Mouse (Mus musculus) T-cell, adult 2 months (primary cell): ENCODE data around the gene Nbl1.

Experiments used
- DNase-seq: peaks from one replicate; pipeline ENCODE4 v3.0.0; 2022; ENCODE audit warnings: low spot score

The Nbl1 gene

DNA sequence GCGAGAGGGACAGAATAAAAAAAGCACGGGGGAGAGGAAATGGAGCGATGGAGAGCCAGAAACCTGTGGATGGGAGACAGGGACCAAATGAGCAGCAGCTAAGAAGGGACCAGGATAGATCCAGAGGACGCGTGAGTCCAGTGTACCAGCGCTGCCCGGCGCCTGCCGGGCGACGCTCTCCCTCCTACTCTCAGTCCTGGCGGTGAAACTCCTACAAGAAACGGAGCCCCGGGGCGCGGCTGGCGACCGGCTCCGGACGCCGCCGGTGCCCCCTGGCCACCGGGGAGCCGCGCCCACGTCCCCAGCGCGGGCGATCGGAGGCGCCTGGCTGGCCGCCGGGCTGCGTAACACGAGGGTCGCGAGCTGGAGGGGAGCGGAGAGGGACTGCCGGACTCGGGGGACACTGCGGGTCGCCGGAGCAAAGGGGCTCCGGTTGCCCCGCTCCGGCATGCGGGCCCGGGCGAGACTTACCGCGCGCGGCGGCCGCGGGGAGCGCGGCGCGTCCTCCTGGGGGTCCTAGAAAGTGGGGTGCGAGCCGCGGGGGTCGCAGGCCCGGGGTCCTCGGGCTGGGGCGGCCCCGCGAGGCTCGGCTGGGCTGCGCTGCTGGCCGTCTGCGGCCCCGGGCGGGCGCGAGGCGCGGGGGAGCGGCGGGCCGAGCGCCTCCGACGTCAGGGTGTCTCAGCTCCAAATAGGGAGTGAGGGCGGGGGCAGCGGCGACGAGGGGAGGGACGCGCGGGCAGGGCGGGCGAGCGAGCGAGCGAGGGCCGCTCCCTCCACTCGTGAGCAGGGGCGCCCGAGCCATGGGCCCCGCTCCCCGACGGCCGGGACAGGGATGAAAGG, at the start of gene Nbl1:
Gene Nbl1, minus strand, starts transcription at position 638 of the 840 bp plus-strand sequence.
- no peak for DNase-seq

DNA sequence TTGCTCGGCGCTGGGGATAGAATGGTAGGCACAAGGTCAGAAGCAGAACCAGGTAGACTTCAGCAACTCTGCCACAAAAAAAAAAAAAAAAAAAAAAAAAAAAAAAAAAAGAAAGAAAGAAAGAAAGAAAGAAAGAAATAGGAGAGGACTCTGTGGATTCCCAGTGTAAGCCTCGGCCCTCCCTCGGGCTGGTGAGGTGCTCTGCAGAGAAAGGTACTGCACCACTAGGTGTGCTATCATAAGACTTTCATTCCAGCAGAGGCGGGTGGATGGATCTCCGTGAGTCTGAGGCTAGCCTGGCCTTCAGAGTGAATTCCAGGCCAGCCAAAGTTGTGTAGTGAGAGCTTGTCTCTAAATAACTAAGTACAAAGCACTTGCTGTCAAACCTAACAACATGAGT, 49.0 kb upstream of the Nbl1 start:
- no peak for DNase-seq

DNA sequence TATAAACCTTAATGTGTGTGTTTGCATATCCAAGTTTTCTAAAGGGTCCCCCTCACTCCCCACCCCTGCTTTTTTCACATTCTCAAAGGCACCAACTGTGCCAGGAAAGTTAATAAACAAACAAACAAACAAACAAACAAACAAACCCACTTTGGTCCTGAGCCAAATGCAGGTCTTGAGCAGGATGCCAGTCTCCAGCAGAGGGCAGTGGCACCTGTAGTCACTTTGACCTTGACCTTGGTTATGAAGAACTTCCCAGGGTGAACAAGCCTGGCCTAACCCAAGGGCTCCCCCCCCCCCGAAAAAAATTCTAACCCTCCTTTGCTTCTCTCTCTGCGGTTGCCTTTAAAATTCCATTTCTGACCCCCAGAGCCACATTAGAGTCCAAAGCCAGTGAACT, 47.5 kb upstream of the Nbl1 start:
- no peak for DNase-seq

DNA sequence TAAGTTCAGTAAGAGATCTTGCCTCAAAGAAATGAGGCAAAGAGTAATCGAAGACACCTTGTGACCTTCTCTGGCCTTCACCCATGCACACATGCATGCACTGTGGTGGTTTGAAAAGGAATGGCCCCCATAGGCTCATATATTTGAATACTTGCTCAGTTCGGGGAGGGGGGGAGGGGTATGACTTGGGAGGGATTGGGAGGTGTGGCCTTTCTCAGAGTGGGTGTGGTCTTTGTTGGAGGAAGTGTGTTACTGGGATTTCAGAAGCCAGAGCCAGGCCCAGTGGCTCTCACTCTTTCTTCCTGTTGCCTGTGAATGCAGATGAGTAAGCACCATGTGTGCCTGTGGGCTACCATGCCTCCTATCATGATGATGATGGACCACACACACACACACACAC, 43.2 kb upstream of the Nbl1 start:
- no peak for DNase-seq

DNA sequence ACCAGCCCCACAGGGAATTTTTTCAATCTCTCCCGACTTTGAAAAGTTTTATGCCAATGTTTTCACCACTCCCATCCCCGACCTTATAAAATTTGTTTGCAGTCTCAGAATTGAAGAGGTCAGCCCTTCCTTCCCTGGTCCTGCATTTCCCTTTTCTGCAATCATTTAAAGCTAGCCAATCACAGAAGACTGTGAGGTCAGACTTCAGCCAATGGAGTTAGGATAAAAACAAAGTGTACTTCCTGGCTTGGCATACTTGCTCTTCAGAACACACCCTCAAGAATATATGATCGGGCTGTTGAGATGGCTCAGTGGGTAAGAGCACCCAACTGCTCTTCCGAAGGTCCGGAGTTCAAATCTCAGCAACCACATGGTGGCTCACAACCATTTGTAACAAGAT, 40.3 kb upstream of the Nbl1 start:
- no peak for DNase-seq

DNA sequence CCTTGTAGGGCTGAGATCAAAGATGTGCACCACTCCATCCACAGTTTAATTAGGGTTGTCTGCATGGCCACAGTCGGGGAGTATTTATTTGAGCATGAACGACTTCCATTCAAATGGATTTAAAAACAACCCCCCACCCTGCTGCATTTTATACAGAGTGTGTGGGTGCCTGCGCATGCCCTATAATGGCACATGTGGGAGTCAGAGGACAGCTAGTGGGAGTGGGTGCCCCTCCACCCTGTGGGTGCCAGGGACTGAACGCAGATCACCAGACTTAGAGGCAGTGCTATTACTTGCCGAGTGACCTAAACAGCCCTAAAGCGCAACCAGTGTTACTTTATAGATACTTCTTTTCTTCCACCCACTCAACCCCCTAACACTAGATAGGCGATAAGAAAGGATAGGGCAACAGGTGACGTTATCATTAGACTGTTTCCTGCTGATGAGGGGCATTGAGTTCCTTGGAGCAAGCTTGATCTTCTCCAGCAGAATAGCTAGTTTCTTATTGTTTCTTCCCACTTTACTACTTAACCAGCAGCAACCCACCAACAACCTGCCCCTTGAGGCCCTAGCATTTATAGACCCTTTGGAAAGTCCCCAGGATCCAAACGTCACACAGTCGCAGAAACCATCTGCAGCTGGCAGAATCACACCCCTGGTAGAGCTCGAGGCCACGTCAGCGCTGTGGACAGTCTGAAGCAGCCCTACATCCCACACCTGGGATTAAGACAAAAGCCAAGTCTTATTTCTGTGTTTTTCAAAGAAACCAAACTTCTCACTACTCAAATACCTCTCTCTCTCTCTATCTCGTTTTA, 39.3 kb upstream of the Nbl1 start:
- DNase-seq, result no peak

DNA sequence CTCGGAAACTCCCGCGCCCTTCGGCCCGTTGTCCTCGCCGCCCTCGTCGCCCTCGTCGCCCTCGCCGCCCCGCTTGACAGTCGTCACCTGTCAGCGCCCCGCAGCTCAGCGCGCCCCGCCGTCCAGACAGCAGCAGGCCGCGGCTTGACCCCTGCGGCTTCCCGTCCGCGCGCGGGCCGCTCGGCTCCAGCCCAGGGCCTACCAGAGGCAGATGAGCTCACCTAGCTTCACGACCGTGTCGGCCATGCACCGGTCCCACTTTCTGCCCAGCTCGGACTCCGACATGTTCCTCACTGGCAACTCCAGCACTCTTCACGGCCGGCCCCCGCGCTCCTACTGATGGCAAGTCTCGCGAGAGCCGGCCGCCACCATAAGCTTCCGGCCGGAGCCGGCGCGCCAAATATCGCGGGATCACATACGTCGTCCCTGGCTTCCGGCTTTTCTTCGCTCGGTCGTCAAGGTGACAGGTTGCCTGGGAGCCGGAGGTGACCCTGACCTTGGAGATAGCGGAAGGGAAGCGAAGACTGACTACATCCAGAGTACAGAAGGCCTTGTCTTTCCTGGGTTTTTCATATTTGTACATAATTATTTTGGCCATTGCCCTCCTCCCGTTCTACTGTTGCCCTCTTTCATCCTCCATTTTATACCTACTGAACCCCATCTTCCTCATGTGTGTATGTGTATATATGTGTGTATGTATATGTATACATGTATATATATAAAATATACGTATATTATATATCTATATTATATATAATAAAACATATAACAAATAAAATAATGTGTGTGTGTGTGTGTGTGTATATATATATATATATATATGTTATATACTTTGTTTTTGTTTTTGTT, 38.1 kb upstream of the Nbl1 start, which contains the start of gene Minos1:
Gene Minos1, minus strand, starts transcription at position 413 of the 849 bp plus-strand sequence.
- peak; percentile 95 for DNase-seq

DNA sequence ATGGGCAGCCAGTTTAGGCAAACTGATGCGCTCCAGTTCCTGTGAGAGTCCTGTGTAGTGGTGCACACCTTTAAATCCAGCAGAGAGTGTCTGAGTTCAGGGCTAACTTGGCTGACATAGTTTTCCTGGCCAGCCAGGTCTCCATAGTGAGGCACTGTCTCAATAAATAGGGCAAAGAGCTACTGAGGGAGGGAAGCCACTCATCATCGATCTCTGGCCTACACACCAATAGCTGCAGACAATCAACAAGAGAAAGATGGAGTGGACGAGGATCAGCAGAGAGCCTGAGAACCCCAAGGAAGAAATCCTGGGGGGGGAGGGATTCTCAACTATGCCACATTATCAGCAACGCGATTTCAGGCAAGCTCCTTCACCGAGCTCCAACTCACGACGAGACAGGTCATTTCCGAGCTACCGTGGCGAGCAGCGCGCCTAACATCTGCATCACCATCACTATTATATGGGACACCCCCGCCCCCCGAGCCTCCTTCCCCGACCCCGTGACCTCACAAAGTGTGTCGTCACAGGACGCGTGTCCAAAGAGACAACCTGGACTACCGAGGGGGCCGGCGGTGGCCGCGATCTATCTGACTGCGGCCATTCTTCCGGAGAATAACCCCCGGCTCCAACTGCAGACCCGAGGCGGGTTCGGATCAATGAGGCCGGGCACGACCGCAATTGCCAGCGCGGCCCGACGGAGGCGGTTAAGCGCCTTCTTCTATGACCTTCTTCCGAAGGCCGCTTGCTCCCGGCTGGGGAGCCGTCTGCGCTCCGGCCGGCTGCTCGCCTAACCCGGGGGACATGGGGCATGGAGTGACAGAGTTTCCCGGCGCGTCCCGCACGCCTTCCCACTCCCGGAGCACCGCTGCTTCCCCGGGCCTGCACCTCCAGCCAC, 37.3 kb upstream of the Nbl1 start:
- peak; percentile 35 for DNase-seq

DNA sequence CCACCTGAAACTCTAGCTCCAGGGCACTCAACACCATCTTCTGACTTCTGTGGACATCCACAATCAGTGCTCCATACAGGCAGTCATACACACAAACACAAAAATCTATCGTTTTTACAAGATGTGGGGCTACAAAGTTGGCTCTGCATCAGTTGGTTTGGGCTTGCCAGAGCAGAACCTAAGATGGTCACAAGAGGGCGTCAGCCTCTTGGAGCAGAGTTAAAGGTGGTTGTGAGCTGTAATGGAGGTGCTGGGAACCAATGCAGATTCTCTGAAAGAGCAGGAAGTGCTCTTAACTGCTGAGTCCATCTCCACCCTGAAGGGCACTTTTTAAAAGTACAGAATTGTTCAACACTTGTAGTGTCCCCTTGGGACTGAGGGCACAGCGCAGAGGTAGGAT, 33.7 kb upstream of the Nbl1 start:
- no peak for DNase-seq

DNA sequence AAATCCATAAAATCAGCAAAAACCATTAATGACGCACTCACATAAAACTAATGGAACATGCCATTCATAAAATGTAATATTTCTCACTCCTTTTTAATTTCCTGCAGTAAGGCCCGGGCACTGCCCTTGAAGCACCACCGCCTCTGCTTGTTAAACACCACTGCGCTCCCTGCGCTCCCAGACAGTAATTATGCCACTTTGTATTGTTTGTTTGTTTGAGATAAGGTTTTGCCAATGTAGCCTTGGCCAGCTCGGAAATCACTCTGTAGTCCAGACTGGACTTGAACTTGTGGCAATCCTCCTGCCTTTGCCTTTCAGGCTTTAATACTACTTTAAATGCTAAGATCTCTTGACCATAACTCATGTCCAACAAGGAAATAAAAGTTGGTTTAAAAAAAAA, 32.1 kb upstream of the Nbl1 start:
- no peak for DNase-seq

DNA sequence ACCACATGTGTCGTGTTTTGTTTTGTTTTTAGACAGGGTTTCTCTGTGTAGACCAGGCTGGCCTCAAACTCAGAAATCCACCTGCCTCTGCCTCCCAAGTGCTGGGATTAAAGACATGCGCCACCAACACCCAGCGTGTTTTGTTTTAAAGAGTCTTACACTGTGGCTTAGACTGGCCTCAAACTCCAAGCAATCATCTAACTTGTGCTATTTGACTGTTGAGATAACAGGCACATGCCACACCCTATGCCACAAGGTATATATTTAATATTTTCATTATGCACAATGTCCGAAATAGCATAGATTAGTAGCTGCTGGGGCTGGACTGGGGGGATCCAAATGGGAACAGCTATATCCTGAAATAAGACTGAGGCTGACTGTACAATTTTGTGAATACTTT, 29.8 kb upstream of the Nbl1 start:
- no peak for DNase-seq

DNA sequence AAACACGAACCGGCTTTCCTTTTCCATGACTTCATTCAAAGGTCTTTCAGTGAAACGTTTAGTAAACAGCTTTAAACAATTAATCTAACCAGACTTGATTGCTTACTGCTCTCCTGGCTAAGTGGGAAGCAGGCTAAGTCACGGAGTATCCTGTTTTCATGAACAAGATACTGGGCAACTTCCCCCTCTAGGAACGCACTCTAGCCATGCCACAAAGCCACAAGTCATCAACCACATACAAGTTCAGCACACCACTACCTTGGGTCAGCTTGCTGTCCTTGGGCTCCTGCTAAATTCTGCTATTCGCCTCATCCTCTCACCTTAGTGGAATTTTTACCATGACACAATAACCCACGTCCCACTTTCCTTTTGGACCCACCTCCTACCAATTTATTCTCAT, 28.2 kb upstream of the Nbl1 start:
- DNase-seq, result no peak

DNA sequence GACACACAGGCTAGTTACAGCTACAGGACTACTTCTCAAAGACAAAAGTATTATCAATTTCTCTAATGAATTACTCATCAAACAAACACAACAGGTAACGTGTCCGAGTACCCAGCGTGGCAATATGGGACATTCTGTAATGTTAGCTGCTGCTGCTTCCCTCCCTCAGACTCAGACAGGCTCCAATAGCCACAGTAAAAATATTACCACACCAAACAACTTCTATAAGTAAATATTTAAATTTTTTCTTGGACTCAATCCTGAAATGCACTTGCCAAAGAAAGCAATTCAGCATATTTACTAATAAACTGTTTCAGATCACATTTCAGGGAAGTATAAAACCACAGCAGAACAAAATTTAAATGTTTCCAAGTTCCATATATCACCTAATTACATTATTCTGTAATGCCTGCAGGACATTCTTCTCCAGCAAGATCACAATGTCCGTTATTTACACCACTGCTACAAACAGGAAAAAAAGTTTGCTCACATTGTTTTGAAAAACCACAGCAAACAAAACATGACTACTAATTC, 27.6 kb upstream of the Nbl1 start:
- DNase-seq, result no peak

DNA sequence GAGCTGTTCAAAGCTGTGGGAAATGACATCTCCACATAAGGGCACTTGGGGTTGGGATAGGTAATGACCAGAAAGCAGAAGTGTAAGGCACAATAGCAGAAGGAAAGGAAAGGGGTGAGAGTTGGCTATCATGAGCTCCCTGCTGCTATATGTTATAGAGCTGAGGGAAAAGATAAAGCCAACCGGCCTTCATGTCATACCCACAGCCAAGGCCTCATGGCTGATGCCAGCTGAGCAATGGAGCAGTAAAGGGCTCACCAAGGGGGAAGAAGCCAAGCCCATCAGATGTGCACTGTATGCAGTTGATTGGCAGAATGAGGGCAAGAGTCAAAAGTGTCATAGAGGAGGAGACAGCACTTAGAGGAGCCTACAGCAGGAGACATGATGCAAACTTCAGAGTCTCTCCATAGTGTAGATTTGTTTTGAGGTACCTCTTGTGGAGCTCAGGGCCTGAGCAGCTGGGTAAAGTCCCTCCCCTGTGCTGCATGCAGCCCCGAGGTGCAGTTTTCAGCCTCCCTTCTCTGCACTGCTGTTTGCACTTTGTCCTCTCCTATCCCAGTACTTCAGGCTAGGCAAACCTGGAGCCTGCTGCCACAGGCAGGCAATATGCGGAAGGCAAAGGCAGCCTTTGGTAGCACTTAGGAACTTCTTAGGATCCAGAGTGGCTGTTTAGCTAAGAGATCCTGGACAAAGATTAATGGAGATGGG, 23.7 kb upstream of the Nbl1 start:
- DNase-seq, result no peak

DNA sequence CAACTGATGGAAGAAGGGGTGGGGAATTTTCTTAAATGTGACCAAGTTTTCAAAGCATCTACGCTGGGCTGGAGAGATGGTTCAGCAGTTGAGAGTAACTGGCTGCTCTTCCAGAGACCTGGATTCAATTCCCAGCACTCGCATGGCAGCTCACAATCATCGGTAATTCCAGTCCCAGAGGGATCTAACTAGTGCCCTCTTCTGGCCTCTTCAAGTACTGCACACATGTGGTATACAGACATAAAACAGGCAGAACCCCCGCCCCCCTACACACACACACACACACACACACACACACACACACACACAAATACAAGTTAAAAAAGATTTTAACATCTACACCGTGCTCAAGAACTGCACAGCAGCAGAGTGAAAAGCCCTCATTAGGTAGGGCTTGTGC, 22.9 kb upstream of the Nbl1 start:
- DNase-seq, result no peak

DNA sequence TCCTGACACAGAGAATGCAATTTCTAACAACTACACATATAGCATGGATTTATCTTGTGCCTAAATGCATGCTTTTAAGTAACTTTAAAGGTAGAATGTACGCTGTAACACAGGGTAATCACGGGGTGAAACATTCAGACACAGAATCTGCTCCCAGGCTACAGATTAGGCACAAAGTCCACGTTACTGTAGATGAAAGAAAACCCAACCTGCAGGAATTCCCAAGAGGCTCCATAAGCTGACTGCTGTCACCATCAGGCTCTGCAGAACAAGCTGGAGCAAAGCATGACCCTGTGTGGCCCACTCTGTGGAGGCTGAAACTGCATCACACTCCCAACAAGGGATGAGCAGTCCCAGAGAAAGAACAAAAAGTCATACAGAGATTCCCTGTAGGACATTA, 19.7 kb upstream of the Nbl1 start:
- no peak for DNase-seq

DNA sequence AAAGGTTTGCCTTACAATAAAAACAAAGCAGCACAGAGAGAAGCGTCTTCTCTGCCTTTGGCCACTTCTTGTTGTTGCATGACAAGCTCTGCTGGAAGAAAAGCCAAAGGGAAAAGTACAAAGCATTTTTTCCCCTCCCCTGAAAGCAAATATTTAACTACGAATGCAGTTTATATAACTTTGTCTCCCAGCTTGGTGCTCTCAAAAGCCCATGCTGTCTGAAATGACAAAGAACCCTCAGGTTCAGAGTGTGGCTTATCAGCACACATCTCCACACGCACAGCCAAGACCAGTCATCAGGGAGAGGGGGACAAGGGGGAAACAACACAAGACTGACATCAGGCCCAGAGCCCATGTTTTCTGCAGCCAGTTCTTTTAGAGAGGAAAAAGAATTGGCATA, 18.6 kb upstream of the Nbl1 start:
- DNase-seq, result no peak

DNA sequence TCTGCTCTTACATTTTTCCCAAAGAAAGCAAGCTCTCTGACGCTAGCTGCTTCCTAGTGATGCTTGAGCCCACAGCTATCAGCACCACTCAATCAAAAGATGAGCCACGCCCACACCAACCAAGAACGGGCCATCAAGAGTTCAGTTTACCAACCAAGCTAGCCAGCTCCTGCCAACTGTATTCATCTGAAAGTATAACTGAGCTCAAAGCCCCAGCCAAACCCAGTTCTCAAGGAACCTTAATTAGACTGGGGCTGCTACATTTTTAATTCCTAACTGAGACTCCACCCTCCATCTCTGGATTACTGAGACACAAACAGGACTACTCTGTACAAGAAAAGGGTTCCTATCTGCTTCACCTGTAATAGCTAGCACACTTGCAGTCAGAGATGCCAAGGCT, 18.1 kb upstream of the Nbl1 start:
- DNase-seq, result no peak

DNA sequence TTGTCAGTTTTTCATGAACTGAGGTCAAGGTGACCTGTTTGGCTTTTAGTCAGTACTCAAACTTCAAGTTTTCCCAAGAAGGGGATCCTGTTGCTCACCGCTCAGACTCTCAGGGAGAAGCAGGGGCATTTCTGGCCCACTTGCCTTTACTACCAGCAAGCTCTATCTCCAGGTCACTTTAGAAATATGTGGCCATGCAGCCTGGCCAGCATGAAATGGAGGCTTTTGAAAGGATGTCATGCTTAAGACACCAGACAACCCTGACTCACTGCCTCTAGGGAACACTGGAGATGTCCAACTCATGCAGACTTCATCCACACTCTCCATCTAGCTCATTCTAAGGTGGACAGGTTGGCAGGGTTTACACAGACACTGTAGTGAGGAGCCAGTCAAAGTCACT, 12.7 kb upstream of the Nbl1 start:
- DNase-seq, result no peak

DNA sequence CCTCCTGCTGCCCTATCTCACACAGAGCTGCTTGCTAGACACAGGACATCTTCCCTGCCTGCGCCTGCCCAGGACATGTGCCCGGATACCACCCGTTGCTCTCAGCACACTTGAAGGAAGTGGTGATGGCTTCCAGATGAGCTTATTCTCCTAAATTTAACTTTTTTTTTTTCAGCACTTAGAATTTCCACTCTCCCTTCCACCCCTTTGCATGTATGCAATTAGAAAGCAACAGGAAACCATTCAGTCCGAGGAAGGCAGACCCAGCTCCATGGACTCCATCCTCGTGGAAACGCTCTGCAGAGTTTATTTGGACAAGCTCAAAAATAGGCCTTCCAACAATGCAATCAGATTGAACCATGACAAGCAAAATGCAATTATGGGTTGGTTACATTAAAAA, 8.8 kb upstream of the Nbl1 start:
- no peak for DNase-seq

DNA sequence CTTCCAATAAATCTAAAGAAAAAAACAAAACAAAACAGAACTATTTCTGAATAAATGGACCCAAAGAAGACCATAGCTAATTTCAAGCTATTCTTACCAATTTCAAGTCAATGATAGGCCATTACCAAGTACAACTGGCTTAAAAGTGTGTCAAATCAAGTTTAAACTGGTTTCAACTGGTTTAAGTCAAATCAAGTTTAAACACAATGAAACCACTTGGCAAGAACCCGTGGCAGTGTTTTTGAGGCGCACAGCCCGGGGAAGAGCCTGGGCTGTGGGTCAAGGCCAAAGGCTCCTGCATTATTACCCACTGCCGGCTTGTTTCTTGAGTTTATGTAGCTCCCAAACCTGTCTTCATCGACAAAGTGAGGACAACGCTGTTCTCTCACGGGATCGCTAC, 7.5 kb upstream of the Nbl1 start:
- DNase-seq, result no peak
